Mouse (Mus musculus) left cerebral cortex, postnatal 10 days (tissue): Measurements from ENCODE around the gene Phactr1. TPM values are rescaled to one million over a fixed set of nuclear protein-coding genes. Genes with fewer than 3 reads are reported as not detected.

Experiments used
- DNase-seq, 2 experiments: peaks; one replicate each; pipeline ENCODE4 v3.0.0; 2021 to 2022; ENCODE audit warnings: low spot score in 2 of 2, mixed read lengths in 1 of 2; ENCODE audit errors: extremely low spot score in 1 of 2
- intact Hi-C: fragments of 180-260 bp; cut with DNase I; formaldehyde crosslinking; loops from one replicate; pipeline ENCODE4 v1.15.1; 2025
- total RNA-seq, 2 experiments: library from RNA; stranded (reverse); gene quantifications; 2 replicates each; pipeline ENCODE4 v1.2.3; 2021

Gene Phactr1
- total RNA-seq, 2 experiments from 2014 or later, result 384 to 390 TPM

- intact Hi-C loops, result no loop called here
- DNase-seq, result no peak
These were observed 368.1 kb downstream of the Phactr1 start for GRCm38 (mm10) chr13:43048553-43048952.

GRCm38 (mm10) chr13:43053201-43053600 is 372.8 kb downstream of the Phactr1 start:
- DNase-seq, result no peak
- intact Hi-C loops, result no loop called here

GRCm38 (mm10) chr13:43055136-43055535 is 374.7 kb downstream of the Phactr1 start:
- intact Hi-C loops, result no loop called here
- DNase-seq, result no peak

GRCm38 (mm10) chr13:43057104-43057503 is 376.7 kb downstream of the Phactr1 start:
- no peak for DNase-seq
- intact Hi-C loops, result no loop called here

GRCm38 (mm10) chr13:43063355-43063754 is 382.9 kb downstream of the Phactr1 start:
- no peak for DNase-seq
- intact Hi-C loops, result no loop called here

- intact Hi-C loops, result no loop called here
- no peak for DNase-seq
These were observed 388.4 kb downstream of the Phactr1 start for GRCm38 (mm10) chr13:43068716-43069265.

- DNase-seq, result no peak
- intact Hi-C loops, result no loop called here
These were observed 390.1 kb downstream of the Phactr1 start for GRCm38 (mm10) chr13:43070496-43070895.

GRCm38 (mm10) chr13:43070971-43071370 is 390.5 kb downstream of the Phactr1 start:
- intact Hi-C loops, result no loop called here
- DNase-seq, result no peak

- no peak for DNase-seq
- intact Hi-C loops, result no loop called here
These were observed 395.0 kb downstream of the Phactr1 start for GRCm38 (mm10) chr13:43075456-43075855.

GRCm38 (mm10) chr13:43077485-43077884 is 397.1 kb downstream of the Phactr1 start:
- intact Hi-C loops, result no loop called here
- DNase-seq, result peak in 1 of 2 experiments; percentile 26

- no peak for DNase-seq
- intact Hi-C loops, result no loop called here
These were observed 404.8 kb downstream of the Phactr1 start for GRCm38 (mm10) chr13:43085226-43085625.

- DNase-seq, result no peak
- intact Hi-C loops, result loop anchor here (10.0 kb wide), 1 partner anchor 260 kb away; no protein-coding TSS in a partner anchor
These were observed 413.9 kb downstream of the Phactr1 start for GRCm38 (mm10) chr13:43094365-43094764.

- intact Hi-C loops, result no loop called here
These were observed 422.5 kb downstream of the Phactr1 start for GRCm38 (mm10) chr13:43102943-43103342.

GRCm38 (mm10) chr13:43104496-43104895 is 424.1 kb downstream of the Phactr1 start:
- intact Hi-C loops, result no loop called here
- no peak for DNase-seq

More at GRCm38 (mm10) chr13:43102943-43103342, 422.5 kb downstream of the Phactr1 start:
- no peak for DNase-seq

- DNase-seq, result peak; percentile 44 to 57
- intact Hi-C loops, result no loop called here
These were observed 431.9 kb downstream of the Phactr1 start for GRCm38 (mm10) chr13:43112280-43112679.

- DNase-seq, result no peak
- intact Hi-C loops, result no loop called here
These were observed 432.3 kb downstream of the Phactr1 start for GRCm38 (mm10) chr13:43112707-43113106.

- intact Hi-C loops, result no loop called here
- DNase-seq, result no peak
These were observed 432.7 kb downstream of the Phactr1 start for GRCm38 (mm10) chr13:43113141-43113540.

- DNase-seq, result peak in 1 of 2 experiments; percentile 49
- intact Hi-C loops, result no loop called here
These were observed 442.1 kb downstream of the Phactr1 start for GRCm38 (mm10) chr13:43122306-43123070.

GRCm38 (mm10) chr13:43123895-43124682 is 443.7 kb downstream of the Phactr1 start:
- intact Hi-C loops, result no loop called here
- no peak for DNase-seq

GRCm38 (mm10) chr13:43124683-43125074 is 444.3 kb downstream of the Phactr1 start:
- intact Hi-C loops, result no loop called here
- no peak for DNase-seq
